Mouse (Mus musculus) intestine, embryonic 15.5 days (tissue): ENCODE results near the gene Zfp385b. TPM values are rescaled to one million over a fixed set of nuclear protein-coding genes. Genes with fewer than 3 reads are reported as not detected.

Source experiments
- ATAC-seq: fragments of 200-750 bp; cut with Nextera tagmentation; 2 replicates; pipeline ENCODE4 v1.8.0; 2017; ENCODE audit warnings: moderate TSS enrichment, moderate library complexity
- H3K27ac ChIP-seq: fragments of 300-500 bp; sonication (generic); 2 replicates; pipeline ENCODE4 v1.5.1; 2015; ENCODE audit warnings: mild to moderate bottlenecking, inconsistent platforms
- H3K27me3 ChIP-seq: fragments of 300-500 bp; sonication (generic); replicated peaks from 2 replicates; pipeline ENCODE4 v1.6.1; 2015; ENCODE audit warnings: inconsistent platforms
- H3K36me3 ChIP-seq: fragments of 300-500 bp; sonication (generic); 2 replicates; pipeline ENCODE4 v1.6.1; 2015; ENCODE audit warnings: inconsistent platforms
- H3K4me1 ChIP-seq: fragments of 300-500 bp; sonication (generic); replicated peaks from 2 replicates; pipeline ENCODE4 v1.6.1; 2015; ENCODE audit warnings: inconsistent platforms
- H3K4me2 ChIP-seq: fragments of 300-500 bp; sonication (generic); replicated peaks from 2 replicates; pipeline ENCODE4 v1.6.1; 2015; ENCODE audit warnings: mild to moderate bottlenecking, inconsistent platforms
- H3K4me3 ChIP-seq: fragments of 300-500 bp; sonication (generic); replicated peaks from 2 replicates; pipeline ENCODE4 v1.5.1; 2015; ENCODE audit warnings: inconsistent platforms
- H3K9ac ChIP-seq: fragments of 300-500 bp; sonication (generic); 2 replicates; pipeline ENCODE4 v1.6.1; 2015; ENCODE audit warnings: inconsistent platforms
- H3K9me3 ChIP-seq: fragments of 300-500 bp; sonication (generic); 2 replicates; pipeline ENCODE4 v1.6.1; 2016; ENCODE audit warnings: inconsistent platforms
- WGBS: fragments of 180-500 bp; shearing (Covaris S2); methylation state at CpG from one replicate; pipeline ENCODE4 v1.1.7; 2015; 5-methylcytosine and 5-hydroxymethylcytosine counted together
- polyA plus RNA-seq: library from polyadenylated mRNA; unstranded; fragments of >200 nt; fragmentation: Nextera tagmentation; extraction: Ambion mirVana; gene quantifications from 2 replicates; pipeline ENCODE4 v1.2.1, GENCODE M21; 2015

Zfp385b gene
- polyA plus RNA-seq, 1 experiment from 2014 or later: 7.5 TPM

GRCm38 (mm10) chr2:77815775-77816412 lies 3.5 kb downstream of the Zfp385b start:
- Histone ChIP-seq H3K9me3 (no peaks in the 10 kb centered on the region), H3K36me3 (no peaks in the 10 kb centered on the region), H3K4me3 (peak overlapping the region; percentile 62), H3K27me3 (peaks cover 16% of the 10 kb centered on the region), H3K4me1 (no peaks in the 10 kb centered on the region; the same call in 1 of the 2 replicates), H3K9ac (peak overlapping the region; percentile 47), H3K4me2 (peak overlapping the region; percentile 99), H3K27ac (peak overlapping the region; percentile 15; the same call in 1 of the 2 replicates)
- 5% methylated on average over 20 of the region's 20 CpGs for WGBS
- ATAC-seq: 0 out of 2 replicates have a peak, but pooled peaks have one; percentile 40

DNA sequence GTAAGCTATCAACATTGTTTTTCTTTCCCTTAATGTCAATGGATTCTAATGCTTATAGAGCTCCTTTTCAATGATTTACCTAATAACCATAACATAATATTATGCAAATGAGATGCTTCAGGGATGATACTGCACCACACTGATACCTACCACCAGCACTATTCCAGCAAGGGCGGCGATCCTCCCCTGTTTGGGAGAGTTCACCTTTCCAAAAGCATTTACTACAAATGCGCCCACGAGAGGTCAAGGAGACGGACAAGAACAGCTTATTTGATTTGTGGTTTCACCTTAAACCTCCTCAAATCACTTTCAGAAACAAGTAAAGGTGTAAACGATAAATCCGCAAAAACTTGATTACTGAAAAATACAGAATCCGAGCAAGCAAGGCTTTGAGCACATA lies 4.5 kb downstream of the Zfp385b start:
- H3K27me3 ChIP-seq: peaks cover 16% of the 10 kb centered on the region
- no peak overlapping the region for H3K27ac ChIP-seq
- H3K9me3 ChIP-seq: no peaks in the 10 kb centered on the region
- 85% methylated on average over 8 of the region's 8 CpGs for WGBS
- no peak overlapping the region for H3K4me3 ChIP-seq
- no peak overlapping the region for H3K9ac ChIP-seq
- ATAC-seq: no peak
- no peak overlapping the region for H3K4me2 ChIP-seq
- H3K36me3 ChIP-seq: no peaks in the 10 kb centered on the region
- H3K4me1 ChIP-seq: no peaks in the 10 kb centered on the region; the same call in 1 of the 2 replicates

- 58% methylated on average over 3 of the region's 3 CpGs for WGBS
- H3K27ac ChIP-seq: no peak overlapping the region
- no peaks in the 10 kb centered on the region; the same call in 1 of the 2 replicates for H3K4me1 ChIP-seq
- no peak for ATAC-seq
- H3K4me3 ChIP-seq: no peak overlapping the region
- no peak overlapping the region for H3K9ac ChIP-seq
- H3K27me3 ChIP-seq: peaks cover 16% of the 10 kb centered on the region
- no peak overlapping the region for H3K4me2 ChIP-seq
- H3K36me3 ChIP-seq: no peaks in the 10 kb centered on the region
- no peaks in the 10 kb centered on the region for H3K9me3 ChIP-seq
These were observed 6.4 kb downstream of the Zfp385b start for GRCm38 (mm10) chr2:77813029-77813428.

DNA sequence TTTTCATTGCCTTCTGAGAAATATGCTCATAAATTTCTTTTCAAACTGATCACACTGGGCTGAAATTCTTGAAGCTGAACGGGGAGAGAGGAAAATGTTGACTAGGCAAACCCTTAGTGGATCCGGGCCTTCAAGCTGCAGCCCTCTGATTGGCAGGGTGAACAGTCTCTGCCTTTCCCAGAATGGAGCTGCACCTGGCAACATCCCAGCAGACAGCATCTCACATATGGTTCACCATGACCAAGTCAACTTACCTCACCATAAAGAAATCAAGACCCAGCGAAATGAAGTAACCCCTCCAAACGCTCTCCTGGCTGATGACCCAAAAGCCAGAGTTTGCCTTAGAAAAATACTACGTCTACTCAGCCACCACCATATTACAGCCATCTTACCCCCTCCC lies 8.7 kb downstream of the Zfp385b start:
- Histone ChIP-seq H3K27me3 (peaks cover 3% of the 10 kb centered on the region), H3K36me3 (no peaks in the 10 kb centered on the region), H3K27ac (no peak overlapping the region), H3K4me1 (no peaks in the 10 kb centered on the region), H3K4me2 (no peak overlapping the region), H3K4me3 (no peak overlapping the region), H3K9ac (no peak overlapping the region), H3K9me3 (no peaks in the 10 kb centered on the region)
- no peak for ATAC-seq
- WGBS: 90% methylated on average over 5 of the region's 5 CpGs

- H3K36me3 ChIP-seq: no peaks in the 10 kb centered on the region
- H3K27ac ChIP-seq: no peak overlapping the region
- H3K4me2 ChIP-seq: no peak overlapping the region
- H3K4me1 ChIP-seq: no peaks in the 10 kb centered on the region
- no peak overlapping the region for H3K9ac ChIP-seq
- no peak for ATAC-seq
- 85% methylated on average over 7 of the region's 7 CpGs for WGBS
- H3K9me3 ChIP-seq: no peaks in the 10 kb centered on the region
- no peak overlapping the region for H3K4me3 ChIP-seq
- H3K27me3 ChIP-seq: no peaks in the 10 kb centered on the region
These were observed 14.7 kb downstream of the Zfp385b start for GRCm38 (mm10) chr2:77804781-77805180.

DNA sequence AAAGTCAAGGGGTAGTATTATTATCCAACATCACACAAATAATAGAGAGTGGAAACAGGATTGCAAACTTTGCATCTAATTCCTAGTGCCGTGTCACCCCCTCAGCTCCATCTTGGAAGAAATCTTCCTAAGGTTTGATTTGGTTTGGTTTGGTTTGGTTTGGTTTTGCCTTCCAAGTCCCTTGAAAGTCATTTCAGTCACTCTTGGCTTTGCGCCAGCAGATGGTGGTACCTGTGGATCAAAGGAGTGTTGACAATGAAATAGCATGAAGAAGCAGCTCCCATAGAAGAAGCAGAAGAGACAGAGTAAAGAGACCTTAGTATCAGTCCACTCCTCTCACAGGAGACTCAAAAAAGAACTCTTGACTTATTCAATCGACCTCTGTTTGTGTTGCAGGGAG lies 17.1 kb downstream of the Zfp385b start:
- H3K36me3 ChIP-seq: no peaks in the 10 kb centered on the region
- H3K4me2 ChIP-seq: no peak overlapping the region
- H3K4me3 ChIP-seq: no peak overlapping the region
- no peak for ATAC-seq
- H3K27ac ChIP-seq: no peak overlapping the region
- no peaks in the 10 kb centered on the region for H3K27me3 ChIP-seq
- 90% methylated on average over 3 of the region's 3 CpGs for WGBS
- H3K4me1 ChIP-seq: no peaks in the 10 kb centered on the region
- H3K9me3 ChIP-seq: no peaks in the 10 kb centered on the region
- H3K9ac ChIP-seq: no peak overlapping the region

DNA sequence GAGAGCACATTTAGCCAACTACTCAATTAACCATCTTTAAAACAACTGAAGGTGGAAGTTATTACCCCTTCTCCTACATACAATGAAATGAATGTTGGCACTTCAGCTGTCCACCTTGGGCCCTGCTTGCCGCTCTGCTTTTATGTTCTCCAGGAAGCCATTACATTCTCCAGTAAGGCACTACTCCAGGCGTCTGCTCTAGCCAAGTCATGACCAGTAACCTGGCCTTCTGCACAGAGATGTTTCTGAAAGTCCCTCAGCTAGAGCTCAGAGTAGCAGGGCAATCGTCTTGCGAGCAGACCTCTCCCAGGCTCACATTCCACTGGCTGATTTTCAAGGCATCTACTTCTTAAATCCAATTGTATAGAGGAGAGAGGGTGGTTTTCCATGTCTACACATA lies 18.0 kb downstream of the Zfp385b start:
- no peaks in the 10 kb centered on the region for H3K36me3 ChIP-seq
- no peaks in the 10 kb centered on the region for H3K27me3 ChIP-seq
- H3K4me1 ChIP-seq: no peaks in the 10 kb centered on the region
- no peaks in the 10 kb centered on the region for H3K9me3 ChIP-seq
- no peak overlapping the region for H3K9ac ChIP-seq
- ATAC-seq: no peak
- no peak overlapping the region for H3K4me2 ChIP-seq
- 80% methylated on average over 4 of the region's 4 CpGs for WGBS
- H3K27ac ChIP-seq: no peak overlapping the region
- H3K4me3 ChIP-seq: no peak overlapping the region

- H3K9me3 ChIP-seq: no peaks in the 10 kb centered on the region
- H3K9ac ChIP-seq: no peak overlapping the region
- no peaks in the 10 kb centered on the region for H3K36me3 ChIP-seq
- H3K4me2 ChIP-seq: no peak overlapping the region
- no peak for ATAC-seq
- H3K4me1 ChIP-seq: no peaks in the 10 kb centered on the region
- H3K4me3 ChIP-seq: no peak overlapping the region
- 87% methylated on average over 5 of the region's 5 CpGs for WGBS
- H3K27ac ChIP-seq: no peak overlapping the region
- H3K27me3 ChIP-seq: no peaks in the 10 kb centered on the region
These were observed 18.4 kb downstream of the Zfp385b start for GRCm38 (mm10) chr2:77801009-77801408.

DNA sequence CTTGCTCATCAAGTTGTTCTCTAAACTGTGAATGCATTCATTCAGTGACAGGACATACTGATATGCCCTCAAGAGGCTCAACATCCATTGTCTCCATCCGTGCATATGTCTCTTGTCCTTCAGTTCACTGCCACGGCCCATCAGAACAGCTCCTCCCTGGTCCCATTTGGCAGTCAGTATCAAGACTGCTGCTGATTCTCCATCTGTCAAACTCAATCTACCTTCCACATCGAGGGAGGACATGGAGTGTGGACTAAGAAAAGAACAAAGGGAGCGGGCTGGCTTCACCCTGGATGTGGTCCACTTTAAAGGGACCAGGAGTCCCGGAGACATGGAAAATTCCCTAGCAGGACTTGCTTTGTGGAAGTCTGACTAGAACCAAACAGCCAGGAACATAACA lies 22.2 kb downstream of the Zfp385b start:
- no peaks in the 10 kb centered on the region for H3K27me3 ChIP-seq
- no peak overlapping the region for H3K9ac ChIP-seq
- H3K36me3 ChIP-seq: no peaks in the 10 kb centered on the region
- H3K4me3 ChIP-seq: no peak overlapping the region
- H3K4me2 ChIP-seq: no peak overlapping the region
- H3K9me3 ChIP-seq: no peaks in the 10 kb centered on the region
- WGBS: 74% methylated on average over 5 of the region's 5 CpGs
- H3K4me1 ChIP-seq: no peaks in the 10 kb centered on the region
- no peak overlapping the region for H3K27ac ChIP-seq
- ATAC-seq: no peak

DNA sequence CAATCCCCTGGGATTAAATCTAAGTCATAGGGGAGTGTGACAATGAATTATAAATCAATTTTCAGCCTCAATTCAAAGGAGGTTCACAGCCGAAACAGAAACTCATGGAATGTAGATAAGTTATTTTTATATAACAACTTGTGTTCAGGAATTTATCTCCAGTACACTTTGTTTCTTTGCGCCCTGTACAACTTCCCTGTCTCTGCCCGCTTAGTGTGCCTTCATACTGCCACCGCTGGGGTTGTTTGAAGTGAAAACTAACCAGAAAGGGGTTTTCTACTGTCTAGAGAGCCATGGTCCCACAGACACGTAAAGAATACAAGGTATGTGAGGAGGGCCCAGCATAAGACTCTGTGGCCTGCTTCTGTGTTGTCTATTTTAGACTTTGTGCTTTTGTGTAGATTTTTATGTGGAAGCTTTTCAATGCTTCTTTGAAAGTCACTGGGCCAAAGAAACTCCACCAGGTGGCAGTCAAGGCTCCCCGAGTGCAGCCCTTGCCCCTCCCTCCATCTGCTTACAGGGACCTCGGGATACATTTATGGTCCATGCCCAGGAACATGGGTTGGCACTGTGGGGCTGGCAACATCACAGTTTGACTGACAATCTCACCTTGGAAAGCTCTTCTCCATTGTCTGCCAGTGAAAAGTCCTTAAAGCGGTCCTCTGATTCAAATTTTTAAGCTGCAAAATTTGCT lies 23.4 kb downstream of the Zfp385b start:
- no peak overlapping the region for H3K9ac ChIP-seq
- no peak for ATAC-seq
- no peak overlapping the region for H3K4me2 ChIP-seq
- WGBS: 64% methylated on average over 8 of the region's 8 CpGs
- no peaks in the 10 kb centered on the region for H3K27me3 ChIP-seq
- no peaks in the 10 kb centered on the region for H3K4me1 ChIP-seq
- H3K4me3 ChIP-seq: no peak overlapping the region
- H3K9me3 ChIP-seq: no peaks in the 10 kb centered on the region
- no peaks in the 10 kb centered on the region for H3K36me3 ChIP-seq
- no peak overlapping the region for H3K27ac ChIP-seq

DNA sequence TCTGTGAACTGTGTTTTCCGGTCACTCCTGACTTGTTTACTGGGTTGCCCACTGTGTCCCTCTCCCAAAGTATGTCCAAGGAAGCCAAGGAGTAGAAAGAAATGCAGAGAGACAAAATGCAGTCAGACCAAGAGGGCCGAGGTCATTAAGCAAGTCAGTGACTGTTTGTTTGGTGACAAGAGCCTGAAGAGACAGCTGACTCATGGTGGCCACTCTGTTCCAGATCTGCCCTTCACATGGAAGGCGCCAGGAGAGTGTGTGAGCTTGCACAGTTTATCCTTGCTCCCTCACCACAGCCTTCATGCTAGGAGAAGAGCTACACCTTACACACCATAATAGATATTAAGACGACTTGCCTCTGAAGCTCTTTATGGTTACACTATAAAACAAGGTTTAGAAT lies 28.6 kb downstream of the Zfp385b start:
- no peaks in the 10 kb centered on the region for H3K4me1 ChIP-seq
- H3K27me3 ChIP-seq: no peaks in the 10 kb centered on the region
- no peak overlapping the region for H3K4me2 ChIP-seq
- H3K36me3 ChIP-seq: no peaks in the 10 kb centered on the region
- no peak overlapping the region for H3K4me3 ChIP-seq
- H3K27ac ChIP-seq: no peak overlapping the region
- H3K9ac ChIP-seq: no peak overlapping the region
- H3K9me3 ChIP-seq: no peaks in the 10 kb centered on the region
- WGBS: 64% methylated on average over 4 of the region's 4 CpGs
- ATAC-seq: no peak

GRCm38 (mm10) chr2:77790295-77790694 lies 29.1 kb downstream of the Zfp385b start:
- ATAC-seq: no peak
- no peak overlapping the region for H3K27ac ChIP-seq
- 61% methylated on average over 9 of the region's 9 CpGs for WGBS

GRCm38 (mm10) chr2:77781390-77781789 lies 38.0 kb downstream of the Zfp385b start:
- ATAC-seq: 0 out of 2 replicates have a peak, but pooled peaks have one; percentile 31
- H3K27ac ChIP-seq: no peak overlapping the region
- no peaks in the 10 kb centered on the region for H3K9me3 ChIP-seq
- H3K4me2 ChIP-seq: 0 out of 2 replicates have a peak overlapping the region, but pooled peaks have one; percentile 9
- H3K36me3 ChIP-seq: no peaks in the 10 kb centered on the region
- H3K27me3 ChIP-seq: no peaks in the 10 kb centered on the region
- H3K4me3 ChIP-seq: no peak overlapping the region
- WGBS: 38% methylated on average over 7 of the region's 7 CpGs
- H3K9ac ChIP-seq: no peak overlapping the region
- H3K4me1 ChIP-seq: no peaks in the 10 kb centered on the region

More at GRCm38 (mm10) chr2:77790295-77790694, 29.1 kb downstream of the Zfp385b start:
- Histone ChIP-seq H3K9ac (no peak overlapping the region), H3K4me2 (no peak overlapping the region), H3K4me1 (no peaks in the 10 kb centered on the region), H3K27me3 (no peaks in the 10 kb centered on the region), H3K36me3 (no peaks in the 10 kb centered on the region), H3K9me3 (no peaks in the 10 kb centered on the region), H3K4me3 (no peak overlapping the region)
